Mouse (Mus musculus) left cerebral cortex, adult 8-10 months (tissue): ENCODE data around the gene Adamts9. TPM values are rescaled to one million over a fixed set of nuclear protein-coding genes. Genes with fewer than 3 reads are reported as not detected.

ENCODE experiments used
- DNase-seq, 2 experiments: peaks; one replicate each; pipeline ENCODE4 v3.0.0; 2022; ENCODE audit warnings: low spot score in 2 of 2
- total RNA-seq, 4 experiments: library from RNA; stranded (reverse); gene quantifications; 2 replicates each; pipeline ENCODE4 v1.2.4; 2022

The Adamts9 gene
- total RNA-seq: 1 to 10 TPM; 2.6 to 3.7 (median 2.8) TPM

DNA sequence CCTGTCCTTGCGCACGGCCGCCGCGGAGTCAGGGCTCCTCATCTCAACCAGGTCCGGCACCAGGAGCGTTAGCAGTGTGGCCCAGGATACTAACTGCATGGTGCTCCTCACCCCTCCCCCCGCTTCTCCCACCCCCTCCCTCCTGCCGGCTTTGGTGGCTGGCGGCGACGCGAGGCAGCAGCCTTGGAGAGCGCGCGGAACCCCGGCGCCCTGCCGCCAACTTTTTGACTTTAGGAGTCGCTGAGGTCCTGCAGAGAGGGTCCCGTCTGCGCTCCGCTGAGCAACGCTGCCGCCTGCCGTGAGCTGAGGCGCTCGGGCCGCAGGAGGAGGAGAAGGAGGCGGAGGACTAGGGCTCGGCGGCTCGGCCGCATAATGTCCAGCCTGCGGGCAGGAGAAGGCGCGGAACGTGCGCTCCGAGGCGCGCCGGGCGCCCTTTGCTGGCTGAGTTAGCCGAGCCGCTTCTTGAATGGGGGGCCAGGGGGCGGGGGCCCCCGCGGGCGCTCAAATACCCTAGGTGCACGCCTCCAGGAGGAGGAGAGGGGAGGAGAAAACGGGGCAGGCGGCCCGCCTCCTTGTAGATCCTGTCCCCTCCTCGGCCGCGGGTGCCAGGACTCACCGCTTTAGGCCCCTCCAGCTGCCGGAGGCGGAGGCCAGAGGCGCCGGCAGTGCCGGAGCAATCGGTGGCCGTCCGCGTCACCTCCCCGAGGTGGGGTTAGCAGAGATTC lies at the start of gene Adamts9:
Gene Adamts9, minus strand, starts transcription at position 436 of the 725 bp plus-strand sequence.
- peak in 1 of 2 experiments; percentile 31 for DNase-seq

DNA sequence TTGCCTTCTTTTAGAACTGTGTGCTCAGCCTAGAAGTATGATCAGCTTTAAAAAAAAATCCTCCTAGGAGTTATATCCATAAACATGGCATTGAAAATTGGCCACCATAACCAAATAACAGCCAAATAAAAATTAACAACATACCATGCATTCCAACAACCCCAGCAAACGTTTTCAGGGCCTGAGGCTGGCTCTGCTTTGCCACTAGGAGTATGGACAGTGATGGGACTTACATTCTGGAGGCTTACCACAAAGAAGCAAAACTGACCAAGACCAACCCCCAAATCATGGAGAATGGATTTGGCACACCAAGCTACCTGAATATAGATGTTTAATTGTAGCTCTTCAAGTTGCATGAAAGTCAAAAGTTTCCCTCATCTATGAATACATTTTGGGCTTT lies 48.3 kb upstream of the Adamts9 start:
- no peak for DNase-seq

DNA sequence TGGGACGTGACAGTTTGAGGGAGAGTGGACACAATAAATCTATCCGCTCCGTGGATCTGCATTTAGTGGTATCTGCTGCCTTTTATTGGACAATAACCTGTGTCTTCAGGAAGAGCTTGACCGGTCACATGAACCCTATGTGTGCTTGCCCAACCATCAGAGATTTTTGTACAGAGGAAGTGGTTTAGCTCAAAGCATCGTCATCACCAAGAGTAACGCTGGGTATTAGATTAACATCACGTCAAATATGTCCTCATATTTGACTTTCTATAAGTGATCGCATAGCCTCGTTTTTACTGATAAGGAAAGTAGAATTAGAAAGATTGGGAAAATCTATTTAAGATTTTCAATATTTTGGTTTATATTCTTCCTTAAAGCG lies 45.3 kb upstream of the Adamts9 start:
- no peak for DNase-seq

DNA sequence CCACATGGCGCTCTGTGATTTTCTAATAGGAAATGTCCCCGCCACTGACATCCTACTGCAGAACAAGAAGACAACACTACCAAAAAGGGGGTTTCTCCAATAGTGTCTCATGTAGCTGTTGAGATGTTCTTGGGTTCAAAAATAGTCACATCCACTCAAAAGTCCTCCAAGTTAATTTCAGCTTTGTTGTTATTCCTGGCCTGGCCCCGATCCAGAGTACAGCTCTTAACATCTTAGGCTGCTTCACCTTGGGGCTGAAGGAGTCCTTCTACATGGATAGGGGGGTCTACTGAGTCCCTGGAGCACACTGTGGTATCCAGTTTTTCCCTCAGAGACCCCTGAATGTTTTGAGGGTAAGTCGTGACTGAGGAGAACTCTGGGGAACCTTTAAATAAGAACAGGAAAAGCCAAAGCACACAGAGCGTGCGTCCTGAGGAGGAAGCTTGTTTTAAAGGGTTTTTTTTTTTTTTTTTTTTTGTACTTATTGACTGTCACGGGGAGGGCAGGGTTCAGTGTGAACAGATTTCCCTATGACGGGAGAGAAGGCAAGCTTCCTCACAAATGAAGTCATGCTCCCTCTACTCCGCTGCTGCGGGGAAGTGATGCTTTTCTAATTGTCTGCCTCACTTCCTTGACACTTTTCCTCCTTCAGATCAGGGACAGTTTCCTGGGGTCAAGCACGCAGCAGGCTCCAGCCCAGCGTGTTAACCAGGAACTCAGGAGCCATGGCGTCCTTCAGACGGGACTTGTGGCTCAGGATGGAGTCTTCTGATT lies 44.7 kb upstream of the Adamts9 start:
- no peak for DNase-seq

DNA sequence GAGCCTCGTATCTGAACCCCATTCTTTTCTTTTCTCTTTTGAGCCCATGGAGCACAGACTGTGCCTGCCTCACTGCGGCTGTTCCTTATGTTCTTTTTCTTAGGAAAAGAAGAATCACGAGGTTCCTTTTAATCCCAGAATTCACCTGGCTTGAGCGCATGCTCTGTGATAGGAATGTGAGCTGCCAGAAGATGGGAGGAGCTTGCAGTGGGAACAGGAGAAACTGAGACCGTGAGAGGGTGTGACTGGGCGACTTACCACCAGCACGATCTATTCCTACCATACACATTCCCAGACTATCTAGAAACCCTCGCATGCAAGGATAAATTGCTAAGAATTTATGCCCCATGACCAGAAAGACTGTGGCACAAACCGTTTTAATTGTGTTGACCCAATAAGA lies 44.1 kb upstream of the Adamts9 start:
- no peak for DNase-seq

DNA sequence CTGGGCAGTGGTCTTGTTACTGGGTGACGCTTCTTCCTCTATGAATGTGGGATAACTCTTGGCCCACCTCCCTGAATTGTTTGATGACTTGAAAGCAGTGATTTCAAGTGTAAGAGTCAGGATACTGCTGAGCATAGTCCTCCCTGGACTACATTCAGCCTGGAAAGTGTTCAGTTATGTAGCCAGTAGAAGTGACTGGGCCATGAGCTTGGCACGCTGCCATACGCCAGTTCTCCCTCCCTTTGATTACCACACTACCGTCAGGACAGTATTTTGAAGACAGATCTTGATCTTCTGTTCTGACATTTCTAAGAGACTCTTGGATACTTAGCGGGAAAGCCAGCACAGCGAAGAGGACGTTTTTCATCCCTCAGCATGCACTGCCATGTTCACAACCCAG lies 40.1 kb upstream of the Adamts9 start:
- no peak for DNase-seq

DNA sequence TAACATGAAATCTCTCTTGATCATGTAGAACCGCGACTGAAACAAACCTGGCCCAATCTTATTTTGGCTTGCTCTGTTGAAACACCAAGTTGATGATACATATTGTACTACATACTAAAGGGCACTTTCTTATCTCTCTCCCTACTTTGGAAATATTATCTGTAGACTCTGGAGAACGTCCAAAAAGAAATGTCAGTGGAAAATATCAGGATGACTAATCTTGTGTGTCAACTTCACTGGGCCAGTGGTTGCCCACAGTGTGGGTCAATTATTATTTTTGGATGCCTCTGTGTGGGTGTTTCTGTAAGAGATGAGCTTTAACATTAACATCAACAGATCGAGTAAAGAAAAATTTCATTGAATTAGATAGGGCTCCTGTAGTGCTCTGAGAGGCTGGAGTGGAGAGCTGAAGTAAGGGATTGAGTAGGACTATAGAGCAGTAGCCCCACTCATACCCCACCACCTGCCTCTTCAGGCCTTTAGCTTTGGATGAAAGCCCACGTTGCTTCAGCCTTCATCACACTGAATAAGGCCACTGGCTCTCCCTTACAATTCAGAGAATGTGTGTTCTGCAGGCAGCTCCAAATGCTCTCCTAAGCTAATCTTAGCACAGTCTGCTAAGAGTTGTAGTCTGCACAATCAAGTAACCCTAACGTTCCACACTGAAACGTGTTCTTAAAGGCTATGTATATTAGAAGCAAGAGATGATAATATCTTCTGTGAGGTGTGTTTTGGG lies 38.3 kb upstream of the Adamts9 start:
- no peak for DNase-seq

DNA sequence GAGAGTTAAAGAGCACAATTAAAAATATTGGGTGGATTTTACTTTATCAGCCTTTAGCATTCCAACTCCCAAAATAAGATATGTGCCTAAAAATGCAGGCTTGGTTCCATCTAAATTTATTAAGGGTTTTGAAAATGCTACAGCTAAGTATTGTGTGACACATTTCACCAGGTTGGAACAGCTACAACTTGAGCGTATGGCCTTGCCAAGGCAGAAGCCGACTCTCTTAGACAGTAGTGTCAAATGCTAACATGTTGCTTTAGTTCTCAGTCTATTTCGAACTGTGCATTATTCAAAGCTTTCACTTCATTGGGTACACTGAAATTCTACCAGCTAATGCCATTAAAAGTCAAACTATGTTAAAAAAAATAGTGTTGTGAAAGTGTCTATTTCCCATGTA lies 30.0 kb upstream of the Adamts9 start:
- no peak for DNase-seq

DNA sequence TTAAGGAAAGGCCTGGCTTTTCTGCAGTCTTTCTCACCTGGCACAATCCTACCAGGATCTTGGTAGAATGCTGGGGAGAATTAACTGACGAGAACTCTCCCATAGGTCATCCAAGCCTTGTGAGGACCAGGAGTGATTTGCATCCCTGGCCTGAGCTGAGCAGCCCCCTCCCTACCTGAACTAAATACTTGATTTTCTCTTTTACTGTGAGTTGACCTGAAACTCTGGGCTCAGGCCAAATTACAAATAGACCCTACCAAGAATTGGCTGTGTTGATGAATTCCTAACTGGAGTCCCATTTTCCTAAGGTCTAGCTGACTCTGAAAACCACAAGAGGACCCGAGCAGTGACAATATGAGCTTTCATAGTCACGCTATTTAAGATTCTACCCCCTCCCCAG lies 25.4 kb upstream of the Adamts9 start:
- DNase-seq: no peak

DNA sequence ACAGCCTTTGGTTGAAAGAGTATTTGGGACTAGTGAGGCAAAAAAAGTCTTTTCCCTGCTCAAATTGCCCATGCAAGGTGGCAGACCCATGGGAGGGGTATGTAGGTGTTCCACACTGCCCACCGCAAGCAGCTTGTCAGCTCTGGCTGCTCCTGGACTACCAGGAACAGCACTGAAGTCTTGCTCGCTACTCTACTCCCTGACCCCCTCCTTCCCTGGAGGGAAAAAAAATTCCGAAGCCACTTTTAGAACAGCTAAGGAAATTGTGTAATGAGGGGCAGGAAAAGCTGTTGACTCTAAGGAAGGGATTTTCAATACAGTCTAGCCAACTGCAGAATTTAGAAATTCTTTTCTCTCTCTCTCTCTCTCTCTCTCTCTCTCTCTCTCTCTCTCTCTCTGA lies 24.9 kb upstream of the Adamts9 start:
- no peak for DNase-seq

DNA sequence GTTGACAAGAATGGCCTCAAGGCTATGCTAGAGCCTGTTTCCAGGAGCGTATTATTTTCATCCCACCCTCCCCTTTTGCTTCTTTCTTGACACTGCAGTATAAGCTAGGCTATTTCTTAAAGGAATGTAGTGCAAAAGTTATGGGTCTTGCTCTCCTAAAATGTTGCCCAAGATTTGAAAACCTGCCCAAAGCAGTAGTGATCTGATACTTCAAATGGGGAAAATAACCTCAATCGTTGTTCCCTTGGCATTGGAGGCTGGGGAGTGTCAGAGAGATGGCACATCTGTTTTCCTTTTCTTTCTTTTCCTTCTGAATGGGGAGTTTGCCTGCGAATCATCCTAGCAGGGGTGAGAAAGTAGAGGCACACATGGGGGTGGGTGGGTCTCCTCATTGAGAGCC lies 19.7 kb upstream of the Adamts9 start:
- DNase-seq: no peak

DNA sequence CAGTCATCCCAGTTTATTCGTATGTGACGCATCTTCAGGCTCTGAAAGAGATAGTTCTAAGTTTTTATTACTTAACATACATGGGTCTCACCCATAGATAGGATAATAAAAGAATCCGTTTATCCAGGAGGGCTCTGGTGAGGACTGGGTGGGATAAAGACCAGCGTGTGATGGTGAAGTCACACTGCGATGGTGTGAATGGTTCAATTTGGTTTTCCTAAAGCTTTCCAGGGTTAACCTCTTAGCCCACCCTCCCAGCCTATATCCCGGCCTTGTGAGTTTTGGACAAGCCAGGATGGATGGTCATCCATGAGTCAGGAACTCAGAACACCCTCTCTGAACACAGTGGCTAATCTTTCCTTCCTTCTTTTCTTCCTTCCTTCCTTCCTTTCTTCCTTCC lies 17.7 kb upstream of the Adamts9 start:
- no peak for DNase-seq

DNA sequence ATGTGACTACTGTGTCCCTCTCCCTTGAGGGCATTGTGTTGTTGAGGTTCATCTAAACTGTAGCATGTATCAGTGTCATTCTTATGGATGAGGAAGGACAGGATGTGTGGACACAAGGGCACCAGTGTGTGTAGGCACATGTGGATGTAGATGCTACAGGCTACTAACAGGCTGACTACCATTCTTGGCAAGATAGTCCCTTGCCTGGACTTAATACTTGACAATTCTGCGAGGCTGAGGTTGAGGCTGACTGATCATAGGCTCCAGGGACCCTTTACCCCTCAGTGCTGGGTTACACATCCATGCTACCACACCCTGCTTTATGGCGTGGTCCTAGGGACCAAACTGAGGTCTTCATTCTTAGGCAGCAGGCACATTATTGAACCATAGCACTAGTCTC lies 16.1 kb upstream of the Adamts9 start:
- no peak for DNase-seq

DNA sequence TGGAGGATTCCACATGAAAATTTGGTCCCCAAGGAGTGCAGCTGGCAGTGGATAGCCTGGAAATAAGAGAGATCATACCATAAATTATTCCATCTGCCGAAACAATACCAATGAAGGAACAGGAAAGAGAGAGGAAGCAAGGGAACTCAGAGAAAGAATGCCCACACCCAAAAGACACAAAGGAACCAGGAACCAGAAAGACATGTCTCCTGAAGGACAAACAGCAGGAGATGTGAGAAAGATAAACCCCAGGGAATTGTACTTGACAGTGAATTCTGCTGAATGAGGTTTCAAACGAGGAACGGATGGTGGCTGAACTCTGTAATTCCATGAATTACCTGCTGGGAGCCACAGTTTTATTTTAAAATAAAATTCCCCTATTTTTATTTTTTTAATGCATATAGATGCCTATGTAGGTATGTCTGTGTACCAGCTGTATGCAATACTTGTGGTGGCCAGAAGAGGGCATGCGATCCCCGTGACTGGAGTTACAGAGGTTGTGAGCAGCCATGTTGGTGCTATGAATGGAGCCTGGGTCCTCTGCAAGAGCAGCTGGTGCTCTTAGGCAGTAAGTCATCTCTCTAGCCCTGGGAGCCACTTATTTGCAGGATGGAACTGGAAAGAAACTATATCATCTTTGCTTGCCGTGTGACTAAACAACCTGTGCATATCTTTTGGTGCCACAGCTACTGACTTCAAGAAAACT lies 4.2 kb upstream of the Adamts9 start:
- no peak for DNase-seq

DNA sequence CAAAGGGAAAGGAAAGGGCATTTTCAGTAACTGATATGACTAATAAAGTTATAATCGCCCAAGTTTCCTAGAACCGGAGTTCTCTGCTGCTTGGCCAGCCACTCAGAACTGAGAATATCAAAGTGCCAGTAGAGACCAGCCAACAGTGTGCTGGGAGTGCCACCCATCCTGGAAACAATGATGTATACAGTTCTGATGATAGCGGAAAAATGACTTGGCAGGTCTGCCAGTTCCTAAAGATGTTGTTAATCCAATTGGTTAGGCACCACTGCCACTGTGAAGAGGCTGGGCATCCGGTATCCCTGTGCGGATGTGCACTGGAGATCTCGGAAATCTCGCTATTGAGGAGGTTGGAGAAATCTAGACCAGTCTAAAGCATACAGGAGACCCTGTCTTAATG lies 1.4 kb upstream of the Adamts9 start:
- no peak for DNase-seq

DNA sequence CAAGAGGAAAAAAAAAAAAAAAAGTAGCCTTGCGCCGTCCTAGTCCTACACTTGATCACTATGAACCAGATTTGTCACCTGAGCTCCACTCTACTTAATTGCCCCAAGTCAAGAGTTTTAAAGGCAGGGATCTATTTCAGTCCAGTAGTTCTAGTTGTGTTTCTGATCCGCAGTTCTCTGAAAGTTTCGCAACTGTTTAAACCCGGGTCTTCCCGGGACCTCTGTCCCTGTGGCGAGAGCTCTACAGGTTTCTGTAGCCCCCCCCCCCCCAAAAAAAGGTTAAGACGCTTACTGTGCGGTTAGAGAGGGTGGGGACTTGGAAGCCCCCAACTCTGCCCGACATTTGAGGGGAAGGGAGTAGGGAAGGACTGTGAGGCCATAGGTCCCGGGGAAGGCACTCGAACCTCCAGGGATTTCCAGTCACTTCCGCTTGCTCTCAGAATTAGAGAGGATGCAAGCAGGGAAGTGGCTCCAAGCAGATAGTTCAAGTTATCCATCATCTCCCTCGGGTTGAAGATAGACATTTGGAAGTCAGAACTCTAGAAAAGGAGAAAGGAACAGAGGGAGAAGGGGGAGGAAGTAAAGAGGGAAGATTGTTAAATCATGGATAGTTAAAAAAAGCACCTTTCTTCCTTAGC lies 875 bp upstream of the Adamts9 start:
- no peak for DNase-seq

DNA sequence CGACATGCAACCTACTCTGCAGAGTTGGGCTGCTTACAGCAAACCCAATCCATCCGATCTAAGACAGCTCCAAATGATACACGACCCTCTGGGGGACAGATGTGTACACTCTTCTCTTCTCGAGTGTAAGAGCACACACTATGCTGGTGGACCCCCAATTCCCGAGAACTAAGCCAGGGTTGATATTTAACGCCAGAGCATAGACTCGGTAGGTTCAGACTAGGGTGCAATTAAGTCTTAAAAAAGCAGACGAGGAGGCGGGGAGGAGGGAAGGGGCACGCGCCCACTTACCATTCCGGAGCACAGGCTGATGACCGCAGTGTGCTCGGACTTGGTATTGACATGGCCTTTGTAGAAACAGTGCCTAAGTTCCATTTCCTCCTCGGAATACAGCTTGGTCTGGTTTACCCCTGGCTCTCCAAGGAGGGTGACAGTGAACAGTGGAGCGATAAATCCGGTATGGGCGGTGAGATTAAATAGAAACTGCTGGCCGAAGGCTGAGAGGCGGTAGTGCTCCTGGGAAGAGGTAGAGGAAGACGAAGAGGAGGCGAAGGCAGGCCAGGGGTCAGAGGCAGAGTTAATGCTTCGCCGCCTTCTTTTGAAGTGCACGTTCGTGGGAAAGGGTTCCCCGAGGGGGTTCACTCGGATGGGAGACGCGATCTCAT lies 1.4 kb downstream of the Adamts9 start:
- DNase-seq: no peak

DNA sequence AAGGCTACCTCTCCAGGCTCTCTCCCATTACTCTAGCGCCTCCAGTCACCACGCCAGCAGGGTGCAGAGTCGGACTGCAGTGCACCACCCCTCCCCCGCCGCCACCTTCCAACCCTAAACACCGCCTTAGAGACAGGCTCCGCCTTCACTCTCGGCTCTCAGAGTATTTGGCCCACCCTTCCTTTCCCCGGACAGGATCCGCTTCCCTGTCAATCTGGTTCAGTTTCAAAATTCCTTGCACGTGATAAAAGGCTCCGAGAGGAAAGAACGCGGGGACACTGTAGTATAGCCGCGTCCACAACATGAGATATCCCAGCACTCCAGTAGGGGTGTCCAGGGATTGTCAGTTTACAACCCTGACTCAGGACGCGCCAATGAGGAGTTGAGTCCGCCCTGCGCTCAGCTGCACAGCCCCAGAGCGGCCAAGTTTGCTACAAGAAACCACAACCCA lies 2.0 kb downstream of the Adamts9 start:
- DNase-seq: peak; percentile 12 to 52

DNA sequence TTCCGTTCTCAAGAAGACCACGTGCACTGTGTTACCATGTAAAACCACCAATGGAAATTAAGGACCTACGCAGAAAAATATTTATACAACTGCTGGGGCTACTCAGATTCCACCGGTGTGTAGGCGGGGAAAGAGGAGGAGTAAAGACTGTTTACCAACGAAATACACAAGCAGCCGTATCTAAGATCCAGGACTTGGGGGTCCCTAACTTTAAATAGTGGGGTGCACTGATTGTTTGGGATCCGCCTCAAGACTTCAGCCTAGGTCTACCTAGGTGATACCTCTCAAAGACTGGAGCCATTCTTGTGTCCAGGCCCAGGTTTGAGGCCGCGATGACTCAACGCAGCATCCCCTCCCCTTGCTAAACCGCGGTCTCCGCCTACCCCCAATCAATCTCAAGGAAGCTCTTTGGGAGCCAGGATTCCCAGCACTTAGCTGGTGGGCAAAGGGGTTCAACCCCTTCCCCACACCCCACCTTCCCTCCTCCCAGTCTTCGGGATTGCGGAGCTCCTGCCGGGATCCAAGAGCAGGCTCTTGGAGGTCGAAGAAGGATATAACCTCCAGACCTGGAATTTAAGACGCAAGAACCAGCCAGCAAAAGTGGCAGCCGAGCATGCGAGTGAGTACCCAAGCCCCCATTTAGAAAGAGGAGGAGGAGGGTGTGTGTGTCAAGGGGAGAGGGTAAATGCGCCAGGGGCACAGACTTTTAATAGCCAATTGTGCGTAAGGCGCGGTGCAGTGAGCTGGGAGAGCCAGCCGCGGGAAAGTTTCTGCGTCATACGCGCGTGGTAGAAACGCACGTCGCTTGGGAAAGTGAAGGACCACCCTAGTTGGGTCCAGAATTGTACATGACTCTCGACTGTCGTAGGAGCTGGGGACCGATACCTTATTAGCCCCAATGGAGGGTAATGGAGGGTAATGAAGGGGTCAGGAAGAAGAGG lies 2.8 kb downstream of the Adamts9 start:
- peak in 1 of 2 experiments; percentile 17 for DNase-seq
